ENCODE assay signal across 8 mouse cellular contexts in the genomic region with DNA sequence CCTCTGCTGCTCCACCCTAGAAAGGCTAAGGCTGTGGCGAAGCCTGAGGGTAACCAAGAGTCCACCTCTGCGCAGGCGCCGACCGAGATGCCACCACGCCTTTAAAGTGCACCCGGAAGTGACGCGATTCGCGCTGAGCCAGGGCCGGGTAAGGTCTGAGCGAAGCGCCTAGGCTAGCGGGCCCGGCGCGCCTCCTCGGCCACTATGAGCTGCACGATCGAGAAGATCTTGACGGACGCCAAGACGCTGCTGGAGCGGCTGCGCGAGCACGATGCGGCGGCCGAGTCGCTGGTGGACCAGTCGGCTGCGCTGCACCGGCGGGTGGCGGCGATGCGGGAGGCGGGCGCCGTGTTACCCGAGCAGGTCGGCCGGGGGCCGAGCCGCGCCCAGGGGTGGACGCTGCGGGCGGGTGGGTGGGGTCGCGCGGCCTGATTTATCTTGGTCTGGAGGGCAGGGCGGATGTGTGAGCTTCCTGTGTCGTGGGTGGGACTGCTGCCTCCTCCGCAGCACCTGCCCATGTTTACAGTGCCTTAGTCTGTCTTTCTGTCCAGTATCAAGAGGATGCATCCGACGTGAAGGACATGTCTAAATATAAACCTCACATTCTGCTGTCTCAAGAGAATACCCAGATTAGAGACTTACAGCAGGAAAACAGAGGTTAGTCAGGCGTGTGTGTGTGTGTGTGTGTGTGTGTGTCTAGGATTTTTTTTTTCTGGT. TPM values are rescaled to one million over a fixed set of nuclear protein-coding genes. Genes with fewer than 3 reads are reported as not detected.
DNase-seq lines count a peak whose midpoint lies in the region; ATAC-seq and TF ChIP-seq lines count a peak whose summit lies in the region.

A gene (plus strand): TSS at position 104 of the 717 bp plus-strand sequence.

- H3K4me2 ChIP-seq in lung, embryonic 16.5 days (ENCODE audit: low read depth, low read length), result peak within 1 kb of the TSS; percentile 72

- peak within 1 kb of the TSS; percentile 79 for H3K9ac ChIP-seq in MEL (ENCODE audit: control insufficient read depth, low read depth, low read length, poor library complexity, severe bottlenecking)
- H3K9ac ChIP-seq in lung, embryonic 16.5 days (ENCODE audit: low read length), result peak within 1 kb of the TSS; percentile 75

- peak; percentile 89 for TF ChIP-seq POLR2A in MEL (IDR thresholded peaks at IDR 0.05; ENCODE audit: control insufficient read depth in 1 of 2, insufficient read depth in 1 of 2, low read depth in 1 of 2, low read length in 2 of 2, poor library complexity in 1 of 2)
- TF ChIP-seq POLR2A in cerebellum, adult 2 months (IDR thresholded peaks at IDR 0.05; ENCODE audit: borderline replicate concordance, insufficient read depth, low read length), result peak; percentile 88

- no peak for TF ChIP-seq CTCF in MEL (IDR thresholded peaks at IDR 0.05 in 2 of 3, conservative IDR thresholded peaks at IDR 0.05 in 1 of 3; ENCODE audit: control insufficient read depth in 1 of 3, insufficient read depth in 1 of 3, low read depth in 2 of 3, low read length in 3 of 3, poor library complexity in 1 of 3, severe bottlenecking in 1 of 3)
- TF ChIP-seq CTCF in cerebellum, adult 2 months (IDR thresholded peaks at IDR 0.05; ENCODE audit: borderline replicate concordance, insufficient read depth, low read depth, low read length), result no peak

- peak; percentile 36 to 41; a peak in 2 of 4 replicates for TF ChIP-seq EP300 in MEL (IDR thresholded peaks at IDR 0.05; ENCODE audit: low read depth in 1 of 2, low read length in 2 of 2)

- no peak for TF ChIP-seq RAD21 in MEL (IDR thresholded peaks at IDR 0.05; ENCODE audit: low read depth, low read length)

- under 1% methylated on average over 60 of the region's 60 CpGs for WGBS in cerebellum, adult 2 months
- under 1% methylated on average over 57 of the region's 60 CpGs for WGBS in lung, embryonic 16.5 days

- peak; percentile 93 to 97 for ATAC-seq in hematopoietic stem cell, adult 5-6 weeks (replicated peaks in 1 of 2; ENCODE audit: insufficient read depth in 1 of 2, low FRiP score in 2 of 2, low TSS enrichment in 1 of 2, low read depth in 1 of 2, poor library complexity in 2 of 2, severe bottlenecking in 2 of 2)
- peak; percentile 98 for ATAC-seq in lung, embryonic 16.5 days (ENCODE audit: low read depth)

- H3K36me3 ChIP-seq in MEL (ENCODE audit: control insufficient read depth in 1 of 2, insufficient read depth in 2 of 2, low read length in 2 of 2), result peaks cover 6 to 12% of the 10 kb centered on the region in 2 experiments
- H3K36me3 ChIP-seq in lung, embryonic 16.5 days (ENCODE audit: control insufficient read depth, insufficient read depth, low read length), result peaks cover 16% of the 10 kb centered on the region

- no peaks in the 10 kb centered on the region; the same call in 1 of the 2 replicates for H3K79me2 ChIP-seq in MEL (ENCODE audit: control insufficient read depth, insufficient read depth, low read length, poor library complexity)

- peaks cover 0 to 1% of the 10 kb centered on the region in 2 experiments; a peak in 2 of 4 replicates for H3K27me3 ChIP-seq in MEL (ENCODE audit: control insufficient read depth in 1 of 2, insufficient read depth in 2 of 2, low read length in 2 of 2)
- no peaks in the 10 kb centered on the region for H3K27me3 ChIP-seq in cerebellum, adult 2 months (ENCODE audit: control insufficient read depth, insufficient read depth, low read length)
- no peaks in the 10 kb centered on the region for H3K27me3 ChIP-seq in lung, embryonic 16.5 days (ENCODE audit: control insufficient read depth, insufficient read depth, low read depth, low read length)

- peaks cover 2 to 8% of the 10 kb centered on the region in 2 experiments; a peak in 3 of 4 replicates for H3K4me1 ChIP-seq in MEL (ENCODE audit: control insufficient read depth in 1 of 2, insufficient read depth in 2 of 2, low read length in 2 of 2)
- H3K4me1 ChIP-seq in cerebellum, adult 2 months (ENCODE audit: control insufficient read depth, insufficient read depth, low read length), result no peaks in the 10 kb centered on the region; the same call in 1 of the 2 replicates
- peaks cover 12% of the 10 kb centered on the region for H3K4me1 ChIP-seq in lung, embryonic 16.5 days (replicated peaks; ENCODE audit: control insufficient read depth, insufficient read depth, low read length)

- H3K9me3 ChIP-seq in MEL (replicated peaks; ENCODE audit: insufficient read depth, low read length), result no peaks in the 10 kb centered on the region
- peaks cover 2% of the 10 kb centered on the region; the same call in 1 of the 2 replicates for H3K9me3 ChIP-seq in lung, embryonic 16.5 days (ENCODE audit: control insufficient read depth, low read length)

- H3K27ac ChIP-seq in MEL (ENCODE audit: control insufficient read depth, low read depth, low read length), result peak within 1 kb of the TSS; percentile 81
- peak within 1 kb of the TSS; percentile 85 for H3K27ac ChIP-seq in cerebellum, adult 2 months (ENCODE audit: insufficient read depth, low read length)
- peak within 1 kb of the TSS; percentile 89 for H3K27ac ChIP-seq in lung, embryonic 16.5 days (ENCODE audit: low read length)

- H3K4me3 ChIP-seq in MEL (ENCODE audit: control insufficient read depth in 1 of 2, insufficient read depth in 1 of 2, low read depth in 2 of 2, low read length in 2 of 2), result peak within 1 kb of the TSS; percentile 74 to 78
- H3K4me3 ChIP-seq in cerebellum, adult 2 months (replicated peaks; ENCODE audit: insufficient read depth, low read depth, low read length), result peak within 1 kb of the TSS; percentile 96
- H3K4me3 ChIP-seq in lung, embryonic 16.5 days (ENCODE audit: low read length), result peak within 1 kb of the TSS; percentile 70

- peak; percentile 95 for DNase-seq in MEL (ENCODE audit: low read depth, low spot score)
- DNase-seq in cerebellum, adult 2 months, result peak; percentile 93 to 95
- DNase-seq in forelimb bud, embryonic 11.5 days (ENCODE audit: low read depth, low spot score), result peak; percentile 90
- DNase-seq in layer of hippocampus, adult 9-10 months (ENCODE audit: low spot score), result peak; percentile 85
- DNase-seq in ovary, postnatal 10 days (ENCODE audit: low spot score), result peak; percentile 80
- peak; percentile 89 to 91 for DNase-seq in thymus, postnatal 10 days (ENCODE audit: low spot score in 2 of 2)

TF ChIP-seq in MEL, 35 proteins besides CTCF, POLR2A, EP300 and RAD21 (continues in another document):
- TF ChIP-seq USF1 (IDR thresholded peaks at IDR 0.05; ENCODE audit: low read depth, low read length), result no peak
- peak; percentile 86 for TF ChIP-seq HCFC1 (IDR thresholded peaks at IDR 0.05; ENCODE audit: low read depth, low read length)
- TF ChIP-seq SMC3 (IDR thresholded peaks at IDR 0.05; ENCODE audit: low read depth, low read length), result no peak
- TF ChIP-seq NELFE (IDR thresholded peaks at IDR 0.05; ENCODE audit: low read depth, low read length), result peak; percentile 87
- TF ChIP-seq GABPA (IDR thresholded peaks at IDR 0.05; ENCODE audit: low read depth, low read length), result no peak
- TF ChIP-seq TBP (IDR thresholded peaks at IDR 0.05; ENCODE audit: low read depth, low read length), result peak; percentile 91
- TF ChIP-seq UBTF (IDR thresholded peaks at IDR 0.05; ENCODE audit: borderline replicate concordance, insufficient read depth, low read depth, low read length), result no peak
- no peak for TF ChIP-seq JUND (IDR thresholded peaks at IDR 0.05; ENCODE audit: low read depth, low read length)
- 0 out of 2 replicates have a peak, but pooled peaks have one; percentile 68 for TF ChIP-seq CHD1 (IDR thresholded peaks at IDR 0.05; ENCODE audit: low read depth, low read length)
- TF ChIP-seq BHLHE40 (IDR thresholded peaks at IDR 0.05; ENCODE audit: borderline replicate concordance, low read depth, low read length), result no peak
- TF ChIP-seq MEF2A (IDR thresholded peaks at IDR 0.05; ENCODE audit: extremely low read depth, insufficient replicate concordance, low read depth, low read length, poor library complexity, severe bottlenecking), result no peak
- TF ChIP-seq CHD2 (IDR thresholded peaks at IDR 0.05; ENCODE audit: low read length), result no peak
- TF ChIP-seq POLR2AphosphoS5 (IDR thresholded peaks at IDR 0.05; ENCODE audit: borderline replicate concordance, low read depth, low read length), result no peak
- peak; percentile 60 for TF ChIP-seq KAT2A (conservative IDR thresholded peaks at IDR 0.05; ENCODE audit: low read depth, low read length)
- TF ChIP-seq ELF1 (IDR thresholded peaks at IDR 0.05; ENCODE audit: low read depth, low read length), result peak; percentile 94
- no peak for TF ChIP-seq ZKSCAN1 (IDR thresholded peaks at IDR 0.05; ENCODE audit: low read depth, low read length)
- TF ChIP-seq MAX (IDR thresholded peaks at IDR 0.05; ENCODE audit: low read length), result peak; percentile 78; the same call in 1 of the 2 replicates
- TF ChIP-seq NRF1 (IDR thresholded peaks at IDR 0.05; ENCODE audit: insufficient read depth, low read depth, low read length, poor library complexity, severe bottlenecking), result peak; percentile 88
- 0 out of 2 replicates have a peak, but pooled peaks have one; percentile 37 for TF ChIP-seq MYC (IDR thresholded peaks at IDR 0.05; ENCODE audit: low read depth, low read length)
- 0 out of 2 replicates have a peak, but pooled peaks have one; percentile 33 for TF ChIP-seq ETS1 (IDR thresholded peaks at IDR 0.05; ENCODE audit: low read depth, low read length)
- TF ChIP-seq TAL1 (IDR thresholded peaks at IDR 0.05; ENCODE audit: low read length), result peak; percentile 30; the same call in 1 of the 2 replicates
- peak; percentile 82 for TF ChIP-seq ZMIZ1 (IDR thresholded peaks at IDR 0.05; ENCODE audit: low read depth, low read length)
- no peak for TF ChIP-seq RCOR1 (IDR thresholded peaks at IDR 0.05; ENCODE audit: low read depth, low read length)
- no peak for TF ChIP-seq USF2 (IDR thresholded peaks at IDR 0.05; ENCODE audit: borderline replicate concordance in 1 of 2, insufficient read depth in 1 of 2, low read depth in 1 of 2, low read length in 2 of 2)
- peak; percentile 66 for TF ChIP-seq TCF12 (IDR thresholded peaks at IDR 0.05; ENCODE audit: low read depth, low read length)
- TF ChIP-seq MYB (IDR thresholded peaks at IDR 0.05; ENCODE audit: low read depth, low read length), result no peak
- TF ChIP-seq MAFK (IDR thresholded peaks at IDR 0.05; ENCODE audit: borderline replicate concordance, low read depth, low read length), result no peak
- peak; percentile 48 for TF ChIP-seq ZNF384 (IDR thresholded peaks at IDR 0.05; ENCODE audit: low read depth, low read length)
- TF ChIP-seq ZC3H11A (IDR thresholded peaks at IDR 0.05; ENCODE audit: low read depth, low read length), result no peak

RNA-seq across cellular contexts. Expression of the gene that starts here (rescaled TPM):
- total RNA-seq in MEL (2012; rRNA removed), result 15.7 and 18.2 TPM in 2 replicates
- 10 to 100 TPM in 1 of 2 experiments, not detected in 1; 27.0 TPM for polyA plus RNA-seq in MEL (2012; ENCODE audit: insufficient read depth in 1 of 2, insufficient read length in 2 of 2, low read depth in 1 of 2, low replicate concordance in 2 of 2, missing spikeins in 1 of 2)
- polyA plus RNA-seq in cerebellum, adult 2 months (2012; rRNA removed), result 34.3 and 40.0 TPM in 2 replicates
- total RNA-seq in hematopoietic stem cell, adult 5-6 weeks (2017), result 15.2 and 15.6 TPM in 2 replicates
- 54.4 and 60.9 TPM in 2 replicates for polyA plus RNA-seq in lung, embryonic 16.5 days (2015; fragmentation: Nextera tagmentation; extraction: Ambion mirVana)

Comparison
In these comparisons a context has a peak if more than half of its experiments do, and no peak if none do; other contexts are left out.
1. Peak in every context shown above with its lines: DNase-seq, ATAC-seq, H3K4me3 ChIP-seq and H3K27ac ChIP-seq.